Mouse (Mus musculus) kidney, embryonic 15.5 days (tissue): ENCODE data around the gene Ushbp1. TPM values are rescaled to one million over a fixed set of nuclear protein-coding genes. Genes with fewer than 3 reads are reported as not detected.
"Not testable (repeated sequence)": the region's sequence is repeated elsewhere in the genome, so short reads cannot be mapped to it uniquely, and the experiment has no call there.

ENCODE experiments used
- ATAC-seq: fragments of 200-750 bp; cut with Nextera tagmentation; replicated peaks from 2 replicates; pipeline ENCODE4 v1.8.0; 2017; ENCODE audit warnings: moderate TSS enrichment; ENCODE audit not compliant: low FRiP score
- H3K27ac ChIP-seq: fragments of 300-500 bp; sonication (generic); 2 replicates; pipeline ENCODE4 v1.5.1; 2015; ENCODE audit warnings: mild to moderate bottlenecking, inconsistent platforms
- H3K27me3 ChIP-seq: fragments of 300-500 bp; sonication (generic); 2 replicates; pipeline ENCODE4 v1.6.1; 2015; ENCODE audit warnings: inconsistent platforms
- H3K36me3 ChIP-seq: fragments of 300-500 bp; sonication (generic); 2 replicates; pipeline ENCODE4 v1.6.1; 2015; ENCODE audit warnings: inconsistent platforms
- H3K4me1 ChIP-seq: fragments of 300-500 bp; sonication (generic); 2 replicates; pipeline ENCODE4 v1.6.1; 2015; ENCODE audit warnings: inconsistent platforms
- H3K4me2 ChIP-seq: fragments of 300-500 bp; sonication (generic); 2 replicates; pipeline ENCODE4 v1.6.1; 2015; ENCODE audit warnings: moderate library complexity, mild to moderate bottlenecking, inconsistent platforms
- H3K4me3 ChIP-seq: fragments of 300-500 bp; sonication (generic); replicated peaks from 2 replicates; pipeline ENCODE4 v1.5.1; 2015; ENCODE audit warnings: mild to moderate bottlenecking, inconsistent platforms
- H3K9ac ChIP-seq: fragments of 300-500 bp; sonication (generic); 2 replicates; pipeline ENCODE4 v1.6.1; 2015; ENCODE audit warnings: mild to moderate bottlenecking, inconsistent platforms
- H3K9me3 ChIP-seq: fragments of 300-500 bp; sonication (generic); replicated peaks from 2 replicates; pipeline ENCODE4 v1.6.1; 2016; ENCODE audit warnings: inconsistent platforms
- WGBS: fragments of 180-500 bp; shearing (Covaris S2); methylation state at CpG from one replicate; pipeline ENCODE4 v1.1.7; 2015; ENCODE audit warnings: mixed read lengths; 5-methylcytosine and 5-hydroxymethylcytosine counted together
- polyA plus RNA-seq: library from polyadenylated mRNA; unstranded; fragments of >200 nt; fragmentation: Nextera tagmentation; extraction: Ambion mirVana; gene quantifications from 2 replicates; pipeline ENCODE4 v1.2.1, GENCODE M21; 2015

The Ushbp1 gene
- polyA plus RNA-seq, 1 experiment from 2014 or later, result 22.3 TPM

DNA sequence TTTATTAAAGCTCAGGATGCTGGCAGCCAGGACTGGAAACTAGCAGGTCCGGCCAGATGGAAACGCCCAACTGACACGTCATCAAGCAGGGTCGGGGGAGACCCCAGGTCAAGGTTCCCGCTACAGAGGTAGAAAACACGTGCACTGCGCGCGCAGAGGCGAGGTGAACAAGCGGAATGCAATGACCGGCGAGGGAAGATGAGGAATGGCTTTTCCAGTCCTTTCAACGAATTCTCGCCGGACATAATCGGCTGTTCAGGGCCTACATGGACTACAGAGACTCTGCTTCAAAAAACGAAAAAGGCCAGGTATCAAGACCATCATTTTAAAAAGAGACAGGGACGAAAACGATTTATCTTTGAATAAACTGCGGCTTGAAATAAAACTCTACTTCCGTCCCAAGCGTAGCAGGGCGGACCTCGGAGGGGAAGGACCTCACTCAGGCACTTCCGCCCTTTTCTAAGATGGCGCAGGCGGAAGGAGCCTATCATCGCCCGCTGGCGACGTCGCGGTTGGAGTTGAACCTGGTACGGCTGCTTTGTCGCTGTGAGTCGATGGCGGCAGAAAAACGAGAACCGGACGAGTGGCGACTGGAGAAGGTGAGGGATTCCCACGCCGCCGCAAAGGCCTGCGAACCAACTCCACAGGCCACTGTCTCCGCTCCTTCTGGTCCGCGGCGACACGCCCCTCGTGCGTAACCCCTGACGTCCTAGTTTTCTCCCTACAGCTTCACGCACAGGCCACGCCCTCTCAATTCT lies 28.7 kb downstream of the Ushbp1 start, which contains the start of gene Use1:
Gene Use1, plus strand, starts transcription at position 78 of the 758 bp plus-strand sequence.
- WGBS, result under 1% methylated on average over 56 of the region's 56 CpGs
- H3K36me3 ChIP-seq, result peaks cover 18% of the 10 kb centered on the region
- peak within 1 kb of the TSS; percentile 84 for H3K4me2 ChIP-seq
- peak within 1 kb of the TSS; percentile 95 for H3K27ac ChIP-seq
- peak within 1 kb of the TSS; percentile 71 for H3K4me3 ChIP-seq
- ATAC-seq, result peak; percentile 85
- H3K9ac ChIP-seq, result peak within 1 kb of the TSS; percentile 65
- no peaks in the 10 kb centered on the region for H3K27me3 ChIP-seq
- no peaks in the 10 kb centered on the region for H3K9me3 ChIP-seq
- peaks cover 29% of the 10 kb centered on the region for H3K4me1 ChIP-seq

DNA sequence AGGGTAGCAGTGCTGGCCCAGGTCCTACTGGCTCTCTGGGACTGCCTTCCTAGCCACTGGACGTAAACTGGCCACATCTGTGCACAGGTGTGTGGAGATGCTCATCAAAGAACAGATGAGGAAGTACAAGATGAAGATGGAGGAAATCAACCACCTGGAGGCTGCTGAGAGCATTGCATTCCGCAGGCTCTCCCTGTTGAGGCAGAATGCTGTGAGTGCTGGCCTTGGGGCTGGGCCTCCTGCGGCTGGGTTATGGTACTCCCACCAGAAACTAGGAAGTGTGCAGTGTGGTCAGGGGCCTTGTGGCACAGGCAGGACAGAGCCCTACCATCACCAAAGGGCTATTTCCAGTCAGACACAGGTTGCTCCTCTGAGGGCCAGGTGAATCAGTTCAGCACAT lies 37.6 kb downstream of the Ushbp1 start:
- peaks cover 83% of the 10 kb centered on the region for H3K36me3 ChIP-seq
- H3K27me3 ChIP-seq, result no peaks in the 10 kb centered on the region

DNA sequence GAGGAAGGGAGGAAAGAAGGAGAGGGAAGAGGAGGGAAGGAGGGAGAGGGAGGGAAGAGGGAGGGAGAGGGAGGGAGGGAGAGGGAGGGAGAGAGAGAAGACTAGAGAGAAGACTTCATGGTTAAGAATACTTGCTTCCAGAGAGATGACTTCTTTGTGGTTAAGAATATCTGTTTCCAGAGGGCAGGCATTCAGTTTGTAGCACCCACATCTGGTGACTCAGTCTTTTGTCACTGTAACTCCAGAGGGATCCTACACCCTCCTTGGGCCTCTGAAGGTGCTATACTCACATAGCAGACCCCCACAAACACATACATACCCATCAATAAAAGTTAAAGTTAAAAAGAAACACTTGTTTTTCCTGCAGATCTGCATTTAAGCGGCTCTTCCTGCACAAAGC lies 44.1 kb downstream of the Ushbp1 start:
- no peak overlapping the region for H3K4me2 ChIP-seq
- 97% methylated on average over 1 of the region's 1 CpGs for WGBS
- H3K9ac ChIP-seq, result no peak overlapping the region
- H3K27ac ChIP-seq, result no peak overlapping the region
- no peaks in the 10 kb centered on the region for H3K4me1 ChIP-seq
- peaks cover 97% of the 10 kb centered on the region for H3K36me3 ChIP-seq
- H3K9me3 ChIP-seq, result no peaks in the 10 kb centered on the region
- no peak for ATAC-seq
- H3K4me3 ChIP-seq, result no peak overlapping the region
- no peaks in the 10 kb centered on the region for H3K27me3 ChIP-seq

More for the DNA sequence above, 37.6 kb downstream of the Ushbp1 start:
- no peak overlapping the region for H3K4me2 ChIP-seq
- WGBS, result 81% methylated on average over 3 of the region's 3 CpGs
- no peak overlapping the region for H3K27ac ChIP-seq
- no peaks in the 10 kb centered on the region for H3K9me3 ChIP-seq
- no peak overlapping the region for H3K9ac ChIP-seq
- no peak for ATAC-seq
- no peak overlapping the region for H3K4me3 ChIP-seq
- no peaks in the 10 kb centered on the region for H3K4me1 ChIP-seq

GRCm38 (mm10) chr8:71351117-71351516 lies 44.5 kb downstream of the Ushbp1 start:
- 70% methylated on average over 3 of the region's 3 CpGs for WGBS
- no peak for ATAC-seq
- no peaks in the 10 kb centered on the region for H3K9me3 ChIP-seq
- H3K4me2 ChIP-seq, result no peak overlapping the region
- no peak overlapping the region for H3K9ac ChIP-seq
- H3K4me3 ChIP-seq, result no peak overlapping the region
- H3K27me3 ChIP-seq, result no peaks in the 10 kb centered on the region
- peaks cover 97% of the 10 kb centered on the region for H3K36me3 ChIP-seq
- no peaks in the 10 kb centered on the region for H3K4me1 ChIP-seq
- H3K27ac ChIP-seq, result no peak overlapping the region

DNA sequence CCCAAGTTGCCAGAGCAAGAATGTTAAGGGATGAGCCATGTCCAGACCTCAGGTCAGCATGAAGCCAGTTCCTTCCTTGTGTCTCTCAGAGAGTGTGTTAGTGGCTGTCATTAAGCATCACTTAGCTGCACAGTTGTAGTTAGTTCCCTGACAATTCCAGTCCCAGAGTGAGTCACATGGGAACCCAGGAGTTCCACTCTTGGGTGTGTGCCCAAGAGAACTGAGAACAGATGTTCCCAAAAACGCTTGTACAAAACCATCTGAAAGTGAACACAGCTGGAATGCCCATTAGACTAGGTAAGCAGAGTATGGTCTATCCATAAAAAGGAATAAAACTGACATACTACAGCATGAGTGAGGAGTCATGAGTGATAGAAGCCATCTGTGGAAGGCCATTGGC lies 49.0 kb downstream of the Ushbp1 start:
- no peaks in the 10 kb centered on the region for H3K9me3 ChIP-seq
- no peak overlapping the region for H3K4me3 ChIP-seq
- 90% methylated on average over 1 of the region's 1 CpGs for WGBS
- H3K9ac ChIP-seq, result no peak overlapping the region
- no peak overlapping the region for H3K4me2 ChIP-seq
- H3K27me3 ChIP-seq, result no peaks in the 10 kb centered on the region
- ATAC-seq, result no peak
- H3K4me1 ChIP-seq, result no peaks in the 10 kb centered on the region
- H3K36me3 ChIP-seq, result peaks cover 96% of the 10 kb centered on the region
- H3K27ac ChIP-seq, result no peak overlapping the region

DNA sequence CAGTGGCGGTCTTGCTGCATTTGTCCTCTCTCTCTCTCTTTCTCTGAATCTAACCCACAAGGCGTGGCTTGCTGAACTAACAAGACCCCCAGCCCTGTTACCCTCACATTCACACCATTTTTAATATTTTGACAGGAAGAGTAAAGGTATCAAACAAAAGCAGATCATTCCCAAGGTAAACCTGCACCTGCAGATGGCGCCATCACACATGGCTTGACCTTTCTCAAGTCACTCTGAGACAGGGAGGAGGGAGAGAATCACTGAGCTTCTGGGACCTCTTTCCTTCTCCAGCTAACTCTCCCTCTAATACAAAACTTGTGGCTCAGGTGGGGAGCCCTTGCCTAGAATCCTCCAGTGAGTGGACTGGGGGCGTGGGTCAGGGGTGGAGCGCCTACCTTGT lies 55.0 kb downstream of the Ushbp1 start:
- ATAC-seq, result no peak

GRCm38 (mm10) chr8:71337834-71338233 lies 57.8 kb downstream of the Ushbp1 start:
- H3K4me1 ChIP-seq, H3K9ac ChIP-seq, H3K27me3 ChIP-seq, H3K4me3 ChIP-seq, H3K27ac ChIP-seq, ATAC-seq, H3K9me3 ChIP-seq, H3K4me2 ChIP-seq: not testable (repeated sequence)
- peaks cover 59% of the 10 kb centered on the region for H3K36me3 ChIP-seq
- WGBS, result 93% methylated on average over 6 of the region's 6 CpGs

More for the DNA sequence above, 55.0 kb downstream of the Ushbp1 start:
- Histone ChIP-seq H3K27me3 (no peaks in the 10 kb centered on the region), H3K9ac (no peak overlapping the region), H3K4me3 (no peak overlapping the region), H3K9me3 (no peaks in the 10 kb centered on the region), H3K4me1 (no peaks in the 10 kb centered on the region), H3K4me2 (no peak overlapping the region), H3K36me3 (peaks cover 69% of the 10 kb centered on the region), H3K27ac (no peak overlapping the region)
- 80% methylated on average over 5 of the region's 5 CpGs for WGBS

Other genes starting within 250 kb of the Ushbp1 start
- gene Myo9b, start 123.1 kb downstream of the Ushbp1 start, polyA plus RNA-seq, result 20.6 and 23.6 TPM in 2 replicates
- 50.7 and 55.1 TPM in 2 replicates for gene Haus8, start 122.9 kb downstream of the Ushbp1 start, polyA plus RNA-seq
- gene Use1, start 29.0 kb downstream of the Ushbp1 start, polyA plus RNA-seq, result 103 and 105 TPM in 2 replicates
- 6.6 and 7.1 TPM in 2 replicates for gene Ocel1, start 24.5 kb downstream of the Ushbp1 start, polyA plus RNA-seq
- gene Nr2f6, start 13.8 kb downstream of the Ushbp1 start, polyA plus RNA-seq, result 96.1 and 99.9 TPM in 2 replicates
- 117 and 118 TPM in 2 replicates for gene Babam1, start 1.1 kb upstream of the Ushbp1 start, polyA plus RNA-seq
- 46.7 and 57.1 TPM in 2 replicates for gene Ankle1, start 10.2 kb upstream of the Ushbp1 start, polyA plus RNA-seq
- 42.8 and 47.0 TPM in 2 replicates for gene Abhd8, start 67.9 kb upstream of the Ushbp1 start, polyA plus RNA-seq
- gene Mrpl34, start 69.2 kb upstream of the Ushbp1 start, polyA plus RNA-seq, result 178 and 198 TPM in 2 replicates
- gene Dda1, start 73.4 kb upstream of the Ushbp1 start, polyA plus RNA-seq, result 98.1 and 106 TPM in 2 replicates
- 1.4 and 2.0 TPM in 2 replicates for gene Ano8, start 90.2 kb upstream of the Ushbp1 start, polyA plus RNA-seq
- gene Gtpbp3, start 92.3 kb upstream of the Ushbp1 start, polyA plus RNA-seq, result 21.3 and 22.9 TPM in 2 replicates
- 136 and 143 TPM in 2 replicates for gene Plvap, start 116.0 kb upstream of the Ushbp1 start, polyA plus RNA-seq
- gene Ccdc194, start 129.9 kb upstream of the Ushbp1 start, polyA plus RNA-seq, result 0.52 and 1.2 TPM in 2 replicates
- gene Bst2, start 141.7 kb upstream of the Ushbp1 start, polyA plus RNA-seq, result 50.2 and 53.0 TPM in 2 replicates
- 98.3 and 99.8 TPM in 2 replicates for gene Mvb12a, start 147.1 kb upstream of the Ushbp1 start, polyA plus RNA-seq
- gene Tmem221, start 163.1 kb upstream of the Ushbp1 start, polyA plus RNA-seq, result 10.6 and 12.8 TPM in 2 replicates
- 0.18 and 0.36 TPM in 2 replicates for gene Nxnl1, start 170.8 kb upstream of the Ushbp1 start, polyA plus RNA-seq
- gene Slc27a1, start 173.1 kb upstream of the Ushbp1 start, polyA plus RNA-seq, result 44.5 and 45.3 TPM in 2 replicates
- 232 and 247 TPM in 2 replicates for gene Pgls, start 196.4 kb upstream of the Ushbp1 start, polyA plus RNA-seq
- gene Fam129c, start 201.8 kb upstream of the Ushbp1 start, polyA plus RNA-seq, result 4.7 and 5.6 TPM in 2 replicates
- 67.7 and 78.0 TPM in 2 replicates for gene Colgalt1, start 215.2 kb upstream of the Ushbp1 start, polyA plus RNA-seq